Mouse (Mus musculus) midbrain, embryonic 14.5 days (tissue): ENCODE measurements at regions not wholly inside any gene's neighbourhood (a gene's known extent, or its start where the extent isn't known, plus 50 kb on each side); places are given as distances from the start of the nearest gene placed in this dataset.

ENCODE experiments used
- ATAC-seq: fragments of 200-750 bp; cut with Nextera tagmentation; 2 replicates; pipeline ENCODE4 v1.8.0; 2017; ENCODE audit warnings: moderate number of reproducible peaks, moderate library complexity; ENCODE audit not compliant: low FRiP score, low TSS enrichment
- DNase-seq: peaks from one replicate; pipeline ENCODE4 v3.0.0-alpha.2; 2015
- H3K27ac ChIP-seq: fragments of 300-500 bp; sonication (generic); replicated peaks from 2 replicates; pipeline ENCODE4 v1.5.1; 2014; ENCODE audit warnings: mild to moderate bottlenecking, low read depth, low read length, moderate library complexity
- H3K27me3 ChIP-seq: fragments of 300-500 bp; sonication (generic); 2 replicates; pipeline ENCODE4 v1.6.1; 2014; ENCODE audit warnings: low read length, control low read depth, mixed read lengths; ENCODE audit not compliant: control insufficient read depth, insufficient read depth
- H3K36me3 ChIP-seq: fragments of 300-500 bp; sonication (generic); 2 replicates; pipeline ENCODE4 v1.6.1; 2014; ENCODE audit warnings: low read length, control low read depth; ENCODE audit not compliant: control insufficient read depth, insufficient read depth
- H3K4me1 ChIP-seq: fragments of 300-500 bp; sonication (generic); 2 replicates; pipeline ENCODE4 v1.6.1; 2014; ENCODE audit warnings: mild to moderate bottlenecking, antibody characterized with exemption, low read length, control low read depth; ENCODE audit not compliant: control insufficient read depth, insufficient read depth
- H3K4me2 ChIP-seq: fragments of 300-500 bp; sonication (generic); 2 replicates; pipeline ENCODE4 v1.6.1; 2014; ENCODE audit warnings: mild to moderate bottlenecking, low read length, moderate library complexity
- H3K4me3 ChIP-seq: fragments of 300-500 bp; sonication (generic); replicated peaks from 2 replicates; pipeline ENCODE4 v1.5.1; 2014; ENCODE audit warnings: low read depth, low read length
- H3K9ac ChIP-seq: fragments of 300-500 bp; sonication (generic); replicated peaks from 2 replicates; pipeline ENCODE4 v1.6.1; 2014; ENCODE audit warnings: mild to moderate bottlenecking, low read length, moderate library complexity
- H3K9me3 ChIP-seq: fragments of 300-500 bp; sonication (generic); 2 replicates; pipeline ENCODE4 v1.6.1; 2016; ENCODE audit warnings: low read length, control low read depth, mixed read lengths; ENCODE audit not compliant: control insufficient read depth
- WGBS: fragments of 180-500 bp; shearing (Covaris S2); extraction: QIAGEN DNeasy Blood & Tissue Kit; methylation state at CpG from one replicate; pipeline ENCODE4 v1.1.7; 2014; 5-methylcytosine and 5-hydroxymethylcytosine counted together

GRCm38 (mm10) chr7:73260140-73260539 is 115.2 kb upstream of the Rgma start:
- Histone ChIP-seq H3K9me3 (no peaks in the 10 kb centered on the region), H3K9ac (no peak overlapping the region), H3K4me3 (no peak overlapping the region), H3K36me3 (no peaks in the 10 kb centered on the region), H3K27ac (no peak overlapping the region), H3K4me2 (no peak overlapping the region), H3K27me3 (no peaks in the 10 kb centered on the region), H3K4me1 (0 out of 2 replicates have a peak, but pooled peaks cover 8% of the 10 kb centered on the region)
- no peak for ATAC-seq
- DNase-seq = no peak
- 98% methylated on average over 4 of the region's 4 CpGs for WGBS

GRCm38 (mm10) chr7:73261750-73262149 is 113.6 kb upstream of the Rgma start:
- no peaks in the 10 kb centered on the region for H3K36me3 ChIP-seq
- 37% methylated on average over 5 of the region's 5 CpGs for WGBS
- DNase-seq (peak; percentile 27), ATAC-seq (peak; percentile 50)
- H3K27ac ChIP-seq = no peak overlapping the region
- H3K4me1 ChIP-seq = 0 out of 2 replicates have a peak, but pooled peaks cover 8% of the 10 kb centered on the region
- H3K4me3 ChIP-seq = no peak overlapping the region
- H3K9me3 ChIP-seq = no peaks in the 10 kb centered on the region
- no peak overlapping the region for H3K4me2 ChIP-seq
- H3K27me3 ChIP-seq = no peaks in the 10 kb centered on the region
- no peak overlapping the region for H3K9ac ChIP-seq

- ATAC-seq (no peak), DNase-seq (peak; percentile 35)
- Histone ChIP-seq H3K4me2 (no peak overlapping the region), H3K9me3 (no peaks in the 10 kb centered on the region), H3K27me3 (no peaks in the 10 kb centered on the region), H3K9ac (no peak overlapping the region), H3K36me3 (no peaks in the 10 kb centered on the region), H3K4me1 (0 out of 2 replicates have a peak, but pooled peaks cover 8% of the 10 kb centered on the region), H3K27ac (no peak overlapping the region), H3K4me3 (no peak overlapping the region)
- 12% methylated on average over 3 of the region's 3 CpGs for WGBS
These were observed 112.8 kb upstream of the Rgma start for GRCm38 (mm10) chr7:73262526-73262925.

- Histone ChIP-seq H3K4me1 (no peaks in the 10 kb centered on the region), H3K9me3 (no peaks in the 10 kb centered on the region), H3K4me3 (no peak overlapping the region), H3K27me3 (no peaks in the 10 kb centered on the region), H3K27ac (no peak overlapping the region), H3K36me3 (no peaks in the 10 kb centered on the region), H3K4me2 (no peak overlapping the region), H3K9ac (no peak overlapping the region)
- 94% methylated on average over 3 of the region's 3 CpGs for WGBS
- DNase-seq = no peak
- ATAC-seq = no peak
These were observed 105.7 kb upstream of the Rgma start for GRCm38 (mm10) chr7:73269626-73270025.

- Histone ChIP-seq H3K27ac (no peak overlapping the region), H3K9me3 (no peaks in the 10 kb centered on the region), H3K4me1 (no peaks in the 10 kb centered on the region), H3K36me3 (no peaks in the 10 kb centered on the region), H3K9ac (no peak overlapping the region), H3K4me3 (no peak overlapping the region), H3K4me2 (no peak overlapping the region), H3K27me3 (no peaks in the 10 kb centered on the region)
- 92% methylated on average over 1 of the region's 1 CpGs for WGBS
- ATAC-seq = no peak
- DNase-seq = no peak
These were observed 102.5 kb upstream of the Rgma start for GRCm38 (mm10) chr7:73272787-73273186.

GRCm38 (mm10) chr7:73275814-73276271 is 99.5 kb upstream of the Rgma start:
- Histone ChIP-seq H3K4me1 (no peaks in the 10 kb centered on the region), H3K9ac (no peak overlapping the region), H3K27ac (no peak overlapping the region), H3K9me3 (no peaks in the 10 kb centered on the region), H3K4me2 (no peak overlapping the region), H3K36me3 (no peaks in the 10 kb centered on the region), H3K4me3 (no peak overlapping the region), H3K27me3 (no peaks in the 10 kb centered on the region)
- ATAC-seq = no peak
- no peak for DNase-seq
- 92% methylated on average over 9 of the region's 9 CpGs for WGBS

- no peak for DNase-seq
- ATAC-seq = no peak
- Histone ChIP-seq H3K27me3 (no peaks in the 10 kb centered on the region), H3K36me3 (no peaks in the 10 kb centered on the region), H3K9ac (no peak overlapping the region), H3K4me2 (no peak overlapping the region), H3K27ac (no peak overlapping the region), H3K4me1 (no peaks in the 10 kb centered on the region), H3K4me3 (no peak overlapping the region), H3K9me3 (no peaks in the 10 kb centered on the region)
- WGBS = 93% methylated on average over 6 of the region's 6 CpGs
These were observed 96.7 kb upstream of the Rgma start for GRCm38 (mm10) chr7:73278616-73279015.

GRCm38 (mm10) chr7:73279936-73280445 is 95.3 kb upstream of the Rgma start:
- Histone ChIP-seq H3K27ac (no peak overlapping the region), H3K27me3 (no peaks in the 10 kb centered on the region), H3K36me3 (no peaks in the 10 kb centered on the region), H3K4me1 (no peaks in the 10 kb centered on the region), H3K4me3 (no peak overlapping the region), H3K9ac (no peak overlapping the region), H3K4me2 (no peak overlapping the region), H3K9me3 (no peaks in the 10 kb centered on the region)
- 96% methylated on average over 4 of the region's 4 CpGs for WGBS
- no peak for DNase-seq
- ATAC-seq = no peak

GRCm38 (mm10) chr7:73286244-73286643 is 89.1 kb upstream of the Rgma start:
- Histone ChIP-seq H3K27me3 (no peaks in the 10 kb centered on the region), H3K36me3 (no peaks in the 10 kb centered on the region), H3K27ac (no peak overlapping the region), H3K4me3 (no peak overlapping the region), H3K9me3 (no peaks in the 10 kb centered on the region), H3K9ac (no peak overlapping the region), H3K4me2 (no peak overlapping the region), H3K4me1 (no peaks in the 10 kb centered on the region)
- no peak for DNase-seq
- no peak for ATAC-seq
- 88% methylated on average over 5 of the region's 5 CpGs for WGBS
